13 mouse cellular contexts compared by ENCODE assay signal in genomic region chr13:31531186-31531585, GRCm38 (mm10). TPM values are rescaled to one million over a fixed set of nuclear protein-coding genes. Genes with fewer than 3 reads are reported as not detected.
"Had no signal": no experiment of that assay in that cellular context is flagged by ENCODE, and none has a peak within 500 bp of the region (broad histone marks: within the 10 kb centered on the region; RNA-seq: fewer than 3 reads in every experiment).

No protein-coding gene starts in this region.

- H3K27ac ChIP-seq: limb, embryonic 12.5 days; liver, embryonic 14.5 days; lung, embryonic 15.5 days; macrophage; midbrain, embryonic 12.5 days had no signal

- ATAC-seq: intestine, embryonic 16.5 days; midbrain, embryonic 16.5 days had no signal

- H3K36me3 ChIP-seq: limb, embryonic 12.5 days; lung, embryonic 15.5 days; midbrain, embryonic 12.5 days had no signal

- H3K9ac ChIP-seq: limb, embryonic 12.5 days; liver, embryonic 14.5 days; lung, embryonic 15.5 days; midbrain, embryonic 12.5 days had no signal

- H3K4me1 ChIP-seq: limb, embryonic 12.5 days had no signal

- H3K27me3 ChIP-seq: limb, embryonic 12.5 days; lung, embryonic 15.5 days; midbrain, embryonic 12.5 days had no signal

- DNase-seq: kidney, adult 8-10 months; kidney, postnatal 14 days; lung, postnatal 14 days; thymus, postnatal 36 days had no signal

- H3K4me2 ChIP-seq: limb, embryonic 12.5 days; lung, embryonic 15.5 days; midbrain, embryonic 12.5 days had no signal

- H3K4me3 ChIP-seq: limb, embryonic 12.5 days; lung, embryonic 15.5 days; megakaryocyte, embryonic 14.5 days; midbrain, embryonic 12.5 days had no signal

- H3K9me3 ChIP-seq: limb, embryonic 12.5 days; lung, embryonic 15.5 days; megakaryocyte, embryonic 14.5 days; midbrain, embryonic 12.5 days had no signal

RNA-seq across cellular contexts. Expression of gene Foxq1, which starts 24.7 kb away (rescaled TPM):
- polyA plus RNA-seq: macrophage had no signal

RNA-seq across cellular contexts. Expression of gene A530084C06Rik, which starts 27.9 kb away (rescaled TPM):
- polyA plus RNA-seq: intestine, embryonic 16.5 days; lung, embryonic 15.5 days; macrophage; midbrain, embryonic 12.5 days; midbrain, embryonic 16.5 days; thymus, postnatal 0 days had no signal
